Mouse (Mus musculus) stomach, postnatal 0 days (tissue): Measurements from ENCODE around the gene Zbtb24.

Experiments used
- CTCF ChIP-seq: IDR thresholded peaks from 2 replicates; pipeline ENCODE4 v1.5.1; 2016; ENCODE audit warnings: antibody characterized with exemption, low read depth, mild to moderate bottlenecking, moderate library complexity
- EP300 ChIP-seq: optimal IDR thresholded peaks from 2 replicates; pipeline ENCODE3; 2016; ENCODE audit warnings: antibody characterized with exemption

- no peak for TF ChIP-seq EP300
- TF ChIP-seq CTCF, result no peak
Measured at GRCm38 (mm10) chr10:41449684-41450083, 499 bp upstream of the Zbtb24 start.
